Mouse (Mus musculus) spleen, adult 12 weeks (tissue): Measurements from ENCODE around the gene Poldip3.

Source experiments
- DNase-seq: peaks from one replicate; pipeline ENCODE4 v3.0.0; 2022; ENCODE audit warnings: low spot score

The Poldip3 gene

DNA sequence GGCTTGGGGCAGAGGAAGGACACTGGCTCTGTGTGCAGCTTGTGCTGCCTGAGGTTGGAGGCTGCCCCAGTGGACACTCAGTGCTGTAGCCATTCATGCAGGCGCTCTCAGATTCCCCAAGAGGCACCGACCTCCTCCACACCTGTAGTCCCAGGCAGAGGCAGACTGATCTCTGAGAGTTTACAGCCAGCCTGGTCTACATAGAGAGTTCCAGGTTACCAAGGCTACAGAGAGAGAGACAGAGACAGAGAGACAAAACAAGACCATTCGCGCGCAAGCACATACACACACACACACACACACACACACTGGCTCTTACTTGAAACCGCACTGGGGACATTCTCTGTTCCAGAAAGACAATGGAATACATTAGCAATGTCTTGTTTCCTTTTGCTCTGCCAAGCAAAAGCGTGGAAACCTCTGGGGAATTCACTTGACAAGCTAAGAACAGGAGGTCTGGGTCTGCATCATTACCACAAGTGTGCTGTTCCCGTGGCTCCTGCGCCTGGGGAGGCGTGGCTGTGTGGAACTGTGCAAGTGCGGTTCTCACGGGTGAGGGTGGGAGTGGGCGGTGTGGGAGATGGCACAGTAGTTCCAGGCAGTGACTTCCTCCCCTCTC lies 65.1 kb downstream of the Poldip3 start:
- no peak for DNase-seq

DNA sequence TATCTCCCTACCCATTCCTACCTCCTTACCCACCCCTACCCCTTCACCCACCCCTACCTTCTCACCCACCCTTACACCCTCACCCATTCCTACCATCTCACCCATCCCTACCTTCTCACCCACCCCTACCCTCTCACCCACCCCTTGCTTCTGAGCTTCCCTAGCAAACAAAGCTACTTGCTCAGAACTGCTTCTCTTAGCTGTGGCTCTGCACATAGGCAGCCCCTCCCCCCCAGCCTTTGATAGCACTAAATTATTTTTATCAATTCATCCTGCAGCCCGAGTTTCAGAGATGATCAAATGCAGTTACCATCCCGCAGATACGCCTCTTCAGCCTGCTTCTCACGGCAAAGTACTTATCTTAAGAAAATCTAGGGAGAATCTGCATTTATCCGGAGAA lies 65.7 kb downstream of the Poldip3 start:
- DNase-seq: no peak
